8 mouse cellular contexts compared by ENCODE assay signal in the genomic region with DNA sequence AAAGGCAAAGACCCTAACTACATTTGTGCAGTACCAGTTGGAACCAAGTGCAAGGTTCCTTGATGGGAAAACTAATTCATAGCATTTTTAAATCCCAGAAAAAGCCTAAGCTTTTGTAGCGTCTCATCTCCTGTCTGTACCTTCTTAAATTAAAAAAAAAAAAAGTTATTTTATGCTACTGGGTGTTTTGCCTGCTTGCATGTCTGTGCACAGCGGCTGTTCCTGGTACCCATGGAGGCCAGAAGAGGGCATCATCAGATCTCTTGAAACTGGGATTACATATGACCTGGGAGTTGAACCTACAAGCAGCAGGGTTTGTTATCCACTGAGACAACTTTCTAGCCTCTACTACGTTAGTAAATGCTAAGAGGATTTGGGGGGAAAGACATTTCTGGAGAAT.
DNase-seq lines count a peak whose midpoint lies in the region; ATAC-seq and TF ChIP-seq lines count a peak whose summit lies in the region.

No protein-coding gene starts in this region.

- TF ChIP-seq CTCF in kidney, postnatal 0 days (IDR thresholded peaks at IDR 0.05; ENCODE audit: low read depth) = peak; percentile 47

- H3K4me2 ChIP-seq in heart, embryonic 11.5 days = peak overlapping the region; percentile 86
- peak overlapping the region; percentile 75 for H3K4me2 ChIP-seq in embryonic facial prominence, embryonic 13.5 days
- peak overlapping the region; percentile 80 for H3K4me2 ChIP-seq in kidney, postnatal 0 days (ENCODE audit: low read length)
- H3K4me2 ChIP-seq in neural tube, embryonic 14.5 days (ENCODE audit: low read depth, low read length) = peak overlapping the region; percentile 81

- peak overlapping the region; percentile 61 for H3K4me3 ChIP-seq in heart, embryonic 11.5 days (ENCODE audit: low read depth, low read length)
- H3K4me3 ChIP-seq in embryonic facial prominence, embryonic 13.5 days = peak overlapping the region; percentile 56
- H3K4me3 ChIP-seq in kidney, postnatal 0 days (replicated peaks; ENCODE audit: low read depth, low read length) = peak overlapping the region; percentile 49
- H3K4me3 ChIP-seq in neural tube, embryonic 14.5 days (ENCODE audit: low read depth, low read length) = peak overlapping the region; percentile 51

- peaks cover 27% of the 10 kb centered on the region for H3K4me1 ChIP-seq in heart, embryonic 11.5 days (ENCODE audit: control insufficient read depth, insufficient read depth, low read length)
- H3K4me1 ChIP-seq in embryonic facial prominence, embryonic 13.5 days = peaks cover 49% of the 10 kb centered on the region
- 0 out of 2 replicates have a peak, but pooled peaks cover 3% of the 10 kb centered on the region for H3K4me1 ChIP-seq in kidney, postnatal 0 days (replicated peaks; ENCODE audit: insufficient read depth, low read length)
- H3K4me1 ChIP-seq in neural tube, embryonic 14.5 days (ENCODE audit: control insufficient read depth, insufficient read depth, low read length) = peaks cover 9% of the 10 kb centered on the region; the same call in 1 of the 2 replicates

- peak overlapping the region; percentile 99 for H3K27ac ChIP-seq in heart, embryonic 11.5 days (ENCODE audit: low read depth, low read length)
- H3K27ac ChIP-seq in embryonic facial prominence, embryonic 13.5 days = peak overlapping the region; percentile 100
- peak overlapping the region; percentile 98 for H3K27ac ChIP-seq in kidney, postnatal 0 days
- H3K27ac ChIP-seq in neural tube, embryonic 14.5 days (ENCODE audit: low read depth, low read length) = peak overlapping the region; percentile 89

- no peaks in the 10 kb centered on the region for H3K9me3 ChIP-seq in heart, embryonic 11.5 days (replicated peaks; ENCODE audit: control insufficient read depth, low read length)
- no peaks in the 10 kb centered on the region for H3K9me3 ChIP-seq in embryonic facial prominence, embryonic 13.5 days
- H3K9me3 ChIP-seq in kidney, postnatal 0 days (replicated peaks; ENCODE audit: low read length) = no peaks in the 10 kb centered on the region
- no peaks in the 10 kb centered on the region for H3K9me3 ChIP-seq in neural tube, embryonic 14.5 days (ENCODE audit: control insufficient read depth, low read length)

- H3K27me3 ChIP-seq in heart, embryonic 11.5 days (ENCODE audit: control insufficient read depth, insufficient read depth, low read length) = no peaks in the 10 kb centered on the region
- H3K27me3 ChIP-seq in embryonic facial prominence, embryonic 13.5 days = no peaks in the 10 kb centered on the region
- H3K27me3 ChIP-seq in kidney, postnatal 0 days (ENCODE audit: insufficient read depth, low read length) = no peaks in the 10 kb centered on the region
- H3K27me3 ChIP-seq in neural tube, embryonic 14.5 days (ENCODE audit: control insufficient read depth, insufficient read depth, low read length) = no peaks in the 10 kb centered on the region

- no peak for DNase-seq in heart, adult 11 months
- DNase-seq in ES-CJ7 (ENCODE audit: low read depth, low spot score) = peak; percentile 64
- peak; percentile 49 for DNase-seq in kidney, postnatal 0 days (ENCODE audit: low spot score)
- no peak for DNase-seq in left cerebral cortex, adult 18-20 months (ENCODE audit: low spot score in 2 of 2)
- DNase-seq in right cerebral cortex, adult 18-20 months = no peak

- 29% methylated on average over 3 of the region's 3 CpGs for WGBS in heart, embryonic 11.5 days (ENCODE audit: insufficient replicate concordance)
- 20% methylated on average over 3 of the region's 3 CpGs for WGBS in embryonic facial prominence, embryonic 13.5 days
- 27% methylated on average over 3 of the region's 3 CpGs for WGBS in kidney, postnatal 0 days
- 31% methylated on average over 3 of the region's 3 CpGs for WGBS in neural tube, embryonic 14.5 days

- no peak for ATAC-seq in heart, embryonic 11.5 days (replicated peaks; ENCODE audit: insufficient number of reproducible peaks, low FRiP score, low TSS enrichment)
- ATAC-seq in embryonic facial prominence, embryonic 13.5 days (ENCODE audit: insufficient number of reproducible peaks, insufficient read depth, low FRiP score, low TSS enrichment, low read depth) = no peak
- ATAC-seq in kidney, postnatal 0 days (replicated peaks; ENCODE audit: low FRiP score, low read depth) = no peak
- no peak for ATAC-seq in neural tube, embryonic 14.5 days (ENCODE audit: low read depth)

- H3K9ac ChIP-seq in heart, embryonic 11.5 days (ENCODE audit: low read depth, low read length) = no peak overlapping the region; the same call in 1 of the 2 replicates
- peak overlapping the region; percentile 85; the same call in 1 of the 2 replicates for H3K9ac ChIP-seq in embryonic facial prominence, embryonic 13.5 days
- H3K9ac ChIP-seq in kidney, postnatal 0 days (ENCODE audit: low read depth, low read length) = peak overlapping the region; percentile 72
- peak overlapping the region; percentile 68; the same call in 1 of the 2 replicates for H3K9ac ChIP-seq in neural tube, embryonic 14.5 days (replicated peaks; ENCODE audit: low read depth, low read length)

- H3K36me3 ChIP-seq in heart, embryonic 11.5 days (ENCODE audit: control insufficient read depth, insufficient read depth, low read length) = no peaks in the 10 kb centered on the region
- no peaks in the 10 kb centered on the region for H3K36me3 ChIP-seq in embryonic facial prominence, embryonic 13.5 days
- no peaks in the 10 kb centered on the region for H3K36me3 ChIP-seq in kidney, postnatal 0 days (ENCODE audit: insufficient read depth, low read length)
- H3K36me3 ChIP-seq in neural tube, embryonic 14.5 days (ENCODE audit: control insufficient read depth, insufficient read depth, low read length) = no peaks in the 10 kb centered on the region

Comparison
In these comparisons a context has a peak if more than half of its experiments do, and no peak if none do; other contexts are left out.
1. DNase-seq: peak in ES-CJ7 (single experiment) and kidney, postnatal 0 days (single experiment); none in heart, adult 11 months (single experiment), left cerebral cortex, adult 18-20 months (0 of 2) and right cerebral cortex, adult 18-20 months (single experiment).
2. Peak in every context shown above with its lines, with median percentiles within 50 percentile points of each other: H3K27ac ChIP-seq, H3K4me2 ChIP-seq and H3K4me3 ChIP-seq.